Comparison of ENCODE assay signal across 18 mouse cellular contexts in genomic region chr12:103128914-103129313, GRCm38 (mm10).
DNase-seq lines count a peak whose midpoint lies in the region; ATAC-seq lines count a peak whose summit lies in the region.
"Had no signal": no experiment of that assay in that cellular context is flagged by ENCODE, and none has a peak within 500 bp of the region (broad histone marks: within the 10 kb centered on the region; RNA-seq: fewer than 3 reads in every experiment).

No protein-coding gene starts in this region.

- H3K4me1 ChIP-seq in midbrain, embryonic 16.5 days (ENCODE audit: control insufficient read depth, insufficient read depth, low read length) = no peaks in the 10 kb centered on the region
- H3K4me1 ChIP-seq: embryonic facial prominence, embryonic 10.5 days; embryonic facial prominence, embryonic 12.5 days; forebrain, embryonic 13.5 days; forebrain, embryonic 15.5 days had no signal

- no peak overlapping the region for H3K4me2 ChIP-seq in midbrain, embryonic 16.5 days (ENCODE audit: low read length)
- H3K4me2 ChIP-seq: embryonic facial prominence, embryonic 12.5 days; forebrain, embryonic 13.5 days; forebrain, embryonic 15.5 days had no signal

- no peaks in the 10 kb centered on the region for H3K27me3 ChIP-seq in midbrain, embryonic 16.5 days (ENCODE audit: control insufficient read depth, insufficient read depth, low read depth, low read length)
- H3K27me3 ChIP-seq: embryonic facial prominence, embryonic 12.5 days; forebrain, embryonic 13.5 days; forebrain, embryonic 15.5 days had no signal

- no peak overlapping the region for H3K9ac ChIP-seq in midbrain, embryonic 16.5 days (ENCODE audit: low read depth, low read length)
- H3K9ac ChIP-seq: embryonic facial prominence, embryonic 12.5 days; forebrain, embryonic 13.5 days; forebrain, embryonic 15.5 days had no signal

- no peaks in the 10 kb centered on the region for H3K9me3 ChIP-seq in midbrain, embryonic 16.5 days (replicated peaks; ENCODE audit: control insufficient read depth, low read length, poor library complexity, severe bottlenecking)
- H3K9me3 ChIP-seq: embryonic facial prominence, embryonic 10.5 days; embryonic facial prominence, embryonic 12.5 days; forebrain, embryonic 13.5 days; forebrain, embryonic 15.5 days had no signal

- no peak overlapping the region for H3K27ac ChIP-seq in midbrain, embryonic 16.5 days (ENCODE audit: low read length)
- H3K27ac ChIP-seq: embryonic facial prominence, embryonic 10.5 days; embryonic facial prominence, embryonic 12.5 days; forebrain, embryonic 13.5 days; forebrain, embryonic 15.5 days had no signal

- DNase-seq in frontal cortex, postnatal 25 days (ENCODE audit: low spot score in 2 of 2) = no peak
- peak; percentile 43 for DNase-seq in right cerebral cortex, adult 18-20 months
- no peak for DNase-seq in right cerebral cortex, postnatal 4 days
- peak; percentile 39 for DNase-seq in induced T-regulatory cell, adult 2 months (ENCODE audit: low read depth)
- DNase-seq in retina, postnatal 1 day = no peak
- DNase-seq: adrenal gland, postnatal 25 days; B cell, adult 2 months; cerebellum, adult 11-12 months; cerebellum, adult 2 months; cerebellum, adult 9-10 months; cerebellum, postnatal 10 days; cerebellum, postnatal 25 days had no signal

- no peak overlapping the region for H3K4me3 ChIP-seq in midbrain, embryonic 16.5 days (ENCODE audit: low read depth, low read length)
- H3K4me3 ChIP-seq: embryonic facial prominence, embryonic 10.5 days; embryonic facial prominence, embryonic 12.5 days; forebrain, embryonic 13.5 days; forebrain, embryonic 15.5 days had no signal

- ATAC-seq in frontal cortex, adult (ENCODE audit: low TSS enrichment) = peak; percentile 51
- ATAC-seq in midbrain, embryonic 16.5 days = no peak
- ATAC-seq: forebrain, embryonic 13.5 days; forebrain, embryonic 15.5 days had no signal

- peaks cover 11% of the 10 kb centered on the region for H3K36me3 ChIP-seq in midbrain, embryonic 16.5 days (ENCODE audit: control insufficient read depth, insufficient read depth, low read length)
- H3K36me3 ChIP-seq: embryonic facial prominence, embryonic 10.5 days; embryonic facial prominence, embryonic 12.5 days had no signal

- 95% methylated on average over 6 of the region's 6 CpGs for WGBS in midbrain, embryonic 16.5 days

Comparison
In these comparisons a context has a peak if more than half of its experiments do, and no peak if none do; other contexts are left out.
1. DNase-seq: peak in right cerebral cortex, adult 18-20 months (single experiment) and induced T-regulatory cell, adult 2 months (single experiment); none in frontal cortex, postnatal 25 days (0 of 2), right cerebral cortex, postnatal 4 days (single experiment) and retina, postnatal 1 day (single experiment).